Mouse (Mus musculus) stomach, postnatal 0 days (tissue): ENCODE measurements at regions not wholly inside any gene's neighbourhood (a gene's known extent, or its start where the extent isn't known, plus 50 kb on each side); places are given as distances from the start of the nearest gene placed in this dataset.

Experiments
- CTCF ChIP-seq: IDR thresholded peaks from 2 replicates; pipeline ENCODE4 v1.5.1; 2016; ENCODE audit warnings: antibody characterized with exemption, low read depth, mild to moderate bottlenecking, moderate library complexity
- EP300 ChIP-seq: optimal IDR thresholded peaks from 2 replicates; pipeline ENCODE3; 2016; ENCODE audit warnings: antibody characterized with exemption

DNA sequence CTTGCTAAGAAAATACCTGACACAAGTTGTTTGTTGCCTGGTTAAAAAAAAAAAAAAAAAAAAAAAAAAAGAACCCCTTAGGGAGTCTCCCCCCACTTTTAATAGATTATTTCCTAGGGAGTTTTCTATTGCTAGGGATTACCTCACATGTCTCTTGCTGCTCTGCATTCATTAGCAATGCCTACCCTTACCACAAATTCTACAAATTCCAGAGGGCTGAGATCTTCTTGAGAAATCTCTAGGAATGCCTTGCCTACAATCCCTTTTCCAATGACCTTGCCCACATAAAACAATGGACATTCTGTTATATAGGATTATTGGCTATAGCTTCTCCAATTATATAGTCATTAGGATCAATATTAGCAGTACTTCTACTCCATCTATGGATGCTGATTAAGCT lies 1216.2 kb downstream of the Efna5 start:
- TF ChIP-seq CTCF (no peak), EP300 (no peak)
